Mouse (Mus musculus) forebrain, embryonic 10.5 days (tissue): Measurements from ENCODE around the gene Ank. TPM values are rescaled to one million over a fixed set of nuclear protein-coding genes. Genes with fewer than 3 reads are reported as not detected.

Source experiments
- DNase-seq: peaks from one replicate; pipeline ENCODE4 v3.0.0-alpha.2; 2017; ENCODE audit warnings: low spot score; ENCODE audit errors: extremely low spot score
- H3K27ac ChIP-seq: fragments of 300-500 bp; sonication (generic); 2 replicates; pipeline ENCODE4 v1.5.1; 2016; ENCODE audit warnings: mild to moderate bottlenecking
- H3K27me3 ChIP-seq: fragments of 300-500 bp; sonication (generic); 2 replicates; pipeline ENCODE4 v1.6.1; 2016; ENCODE audit warnings: mild to moderate bottlenecking; ENCODE audit not compliant: poor library complexity, severe bottlenecking
- H3K36me3 ChIP-seq: fragments of 300-500 bp; sonication (generic); replicated peaks from 2 replicates; pipeline ENCODE4 v1.6.1; 2016; ENCODE audit warnings: mild to moderate bottlenecking, moderate library complexity
- H3K4me1 ChIP-seq: fragments of 300-500 bp; sonication (generic); 2 replicates; pipeline ENCODE4 v1.6.1; 2016
- H3K4me3 ChIP-seq: fragments of 300-500 bp; sonication (generic); 2 replicates; pipeline ENCODE4 v1.5.1; 2016; ENCODE audit warnings: mild to moderate bottlenecking, moderate library complexity
- H3K9me3 ChIP-seq: fragments of 300-500 bp; sonication (generic); 2 replicates; pipeline ENCODE4 v1.6.1; 2016; ENCODE audit warnings: mild to moderate bottlenecking, moderate library complexity
- WGBS: fragments of 180-500 bp; shearing (Covaris S2); methylation state at CpG from one replicate; pipeline ENCODE4 v1.1.7; 2016; 5-methylcytosine and 5-hydroxymethylcytosine counted together
- polyA plus RNA-seq: library from polyadenylated mRNA; unstranded; fragments of >200 nt; fragmentation: Nextera tagmentation; extraction: Ambion mirVana; gene quantifications from 2 replicates; pipeline ENCODE4 v1.2.1, GENCODE M21; 2016

Gene Ank
- polyA plus RNA-seq, 1 experiment from 2014 or later: 5.5 TPM

- no peaks in the 10 kb centered on the region for H3K27me3 ChIP-seq
- H3K36me3 ChIP-seq: no peaks in the 10 kb centered on the region
- H3K27ac ChIP-seq: no peak overlapping the region
- no peaks in the 10 kb centered on the region for H3K9me3 ChIP-seq
- 0 out of 2 replicates have a peak, but pooled peaks cover 4% of the 10 kb centered on the region for H3K4me1 ChIP-seq
- 69% methylated on average over 5 of the region's 5 CpGs for WGBS
- H3K4me3 ChIP-seq: no peak overlapping the region
- DNase-seq: no peak
Measured at GRCm38 (mm10) chr15:27536771-27537170, 70.3 kb downstream of the Ank start.

GRCm38 (mm10) chr15:27537519-27538223 lies 71.2 kb downstream of the Ank start:
- Histone ChIP-seq H3K27ac (no peak overlapping the region), H3K27me3 (no peaks in the 10 kb centered on the region), H3K9me3 (no peaks in the 10 kb centered on the region), H3K4me1 (0 out of 2 replicates have a peak, but pooled peaks cover 4% of the 10 kb centered on the region), H3K36me3 (no peaks in the 10 kb centered on the region), H3K4me3 (no peak overlapping the region)
- DNase-seq: no peak
- 76% methylated on average over 4 of the region's 4 CpGs for WGBS

- H3K4me1 ChIP-seq: 0 out of 2 replicates have a peak, but pooled peaks cover 4% of the 10 kb centered on the region
- H3K4me3 ChIP-seq: no peak overlapping the region
- H3K9me3 ChIP-seq: no peaks in the 10 kb centered on the region
- no peaks in the 10 kb centered on the region for H3K27me3 ChIP-seq
- WGBS: 93% methylated on average over 9 of the region's 9 CpGs
- no peak overlapping the region for H3K27ac ChIP-seq
- DNase-seq: no peak
- no peaks in the 10 kb centered on the region for H3K36me3 ChIP-seq
Measured at GRCm38 (mm10) chr15:27539745-27540144, 73.3 kb downstream of the Ank start.

- Histone ChIP-seq H3K27ac (no peak overlapping the region), H3K27me3 (no peaks in the 10 kb centered on the region), H3K4me3 (no peak overlapping the region), H3K36me3 (no peaks in the 10 kb centered on the region), H3K4me1 (0 out of 2 replicates have a peak, but pooled peaks cover 4% of the 10 kb centered on the region), H3K9me3 (no peaks in the 10 kb centered on the region)
- no peak for DNase-seq
- 86% methylated on average over 10 of the region's 10 CpGs for WGBS
Measured at GRCm38 (mm10) chr15:27545203-27545602, 78.7 kb downstream of the Ank start.

GRCm38 (mm10) chr15:27548110-27548509 lies 81.6 kb downstream of the Ank start:
- Histone ChIP-seq H3K27ac (no peak overlapping the region), H3K27me3 (no peaks in the 10 kb centered on the region), H3K36me3 (no peaks in the 10 kb centered on the region), H3K9me3 (no peaks in the 10 kb centered on the region), H3K4me1 (0 out of 2 replicates have a peak, but pooled peaks cover 4% of the 10 kb centered on the region), H3K4me3 (no peak overlapping the region)
- 96% methylated on average over 6 of the region's 6 CpGs for WGBS
- DNase-seq: no peak

- no peaks in the 10 kb centered on the region for H3K27me3 ChIP-seq
- DNase-seq: no peak
- 0 out of 2 replicates have a peak, but pooled peaks cover 4% of the 10 kb centered on the region for H3K4me1 ChIP-seq
- no peaks in the 10 kb centered on the region for H3K9me3 ChIP-seq
- H3K27ac ChIP-seq: no peak overlapping the region
- 87% methylated on average over 10 of the region's 10 CpGs for WGBS
- H3K4me3 ChIP-seq: no peak overlapping the region
- no peaks in the 10 kb centered on the region for H3K36me3 ChIP-seq
Measured at GRCm38 (mm10) chr15:27549071-27549470, 82.6 kb downstream of the Ank start.

GRCm38 (mm10) chr15:27549878-27550277 lies 83.4 kb downstream of the Ank start:
- no peaks in the 10 kb centered on the region for H3K27me3 ChIP-seq

GRCm38 (mm10) chr15:27550358-27550992 lies 84.0 kb downstream of the Ank start:
- 83% methylated on average over 9 of the region's 9 CpGs for WGBS
- no peak for DNase-seq
- Histone ChIP-seq H3K9me3 (no peaks in the 10 kb centered on the region), H3K27me3 (no peaks in the 10 kb centered on the region), H3K4me3 (no peak overlapping the region), H3K4me1 (0 out of 2 replicates have a peak, but pooled peaks cover 4% of the 10 kb centered on the region), H3K27ac (no peak overlapping the region), H3K36me3 (no peaks in the 10 kb centered on the region)

More at GRCm38 (mm10) chr15:27549878-27550277, 83.4 kb downstream of the Ank start:
- Histone ChIP-seq H3K36me3 (no peaks in the 10 kb centered on the region), H3K9me3 (no peaks in the 10 kb centered on the region), H3K4me1 (0 out of 2 replicates have a peak, but pooled peaks cover 4% of the 10 kb centered on the region), H3K27ac (no peak overlapping the region), H3K4me3 (no peak overlapping the region)
- WGBS: 86% methylated on average over 7 of the region's 7 CpGs
- DNase-seq: no peak

- no peak for DNase-seq
- Histone ChIP-seq H3K4me3 (no peak overlapping the region), H3K4me1 (0 out of 2 replicates have a peak, but pooled peaks cover 4% of the 10 kb centered on the region), H3K36me3 (no peaks in the 10 kb centered on the region), H3K9me3 (no peaks in the 10 kb centered on the region), H3K27me3 (no peaks in the 10 kb centered on the region), H3K27ac (no peak overlapping the region)
- WGBS: 90% methylated on average over 19 of the region's 19 CpGs
Measured at GRCm38 (mm10) chr15:27551117-27552114, 84.9 kb downstream of the Ank start.

- no peak for DNase-seq
- Histone ChIP-seq H3K27ac (0 out of 2 replicates have a peak overlapping the region, but pooled peaks have one; percentile 11), H3K9me3 (no peaks in the 10 kb centered on the region), H3K4me3 (no peak overlapping the region), H3K36me3 (no peaks in the 10 kb centered on the region), H3K27me3 (no peaks in the 10 kb centered on the region), H3K4me1 (0 out of 2 replicates have a peak, but pooled peaks cover 4% of the 10 kb centered on the region)
- WGBS: 92% methylated on average over 10 of the region's 10 CpGs
Measured at GRCm38 (mm10) chr15:27552129-27552700, 85.7 kb downstream of the Ank start.

- H3K9me3 ChIP-seq: no peaks in the 10 kb centered on the region
- WGBS: 93% methylated on average over 5 of the region's 5 CpGs
- peaks cover 4% of the 10 kb centered on the region for H3K36me3 ChIP-seq
- H3K27ac ChIP-seq: no peak overlapping the region
- no peak overlapping the region for H3K4me3 ChIP-seq
- peaks cover 10% of the 10 kb centered on the region for H3K4me1 ChIP-seq
- no peaks in the 10 kb centered on the region for H3K27me3 ChIP-seq
- DNase-seq: no peak
Measured at GRCm38 (mm10) chr15:27553554-27553953, 87.1 kb downstream of the Ank start.
